Mouse (Mus musculus) gastrocnemius, adult 8-10 months (tissue): ENCODE data around the gene Ndufaf1. TPM values are rescaled to one million over a fixed set of nuclear protein-coding genes. Genes with fewer than 3 reads are reported as not detected.
A peak's percentile ranks its signal among the peaks of the same experiment; 100 is the strongest.
"Not testable (repeated sequence)": the region's sequence is repeated elsewhere in the genome, so short reads cannot be mapped to it uniquely, and the experiment has no call there.

Source experiments
- DNase-seq, 2 experiments: peaks; one replicate each; pipeline ENCODE4 v3.0.0; 2022; ENCODE audit warnings: low spot score in 2 of 2
- total RNA-seq, 4 experiments: library from RNA; stranded (reverse); gene quantifications; 2 replicates each; pipeline ENCODE4 v1.2.4; 2022

Gene Ndufaf1
- 10 to 100 TPM; 41.9 to 47.7 (median 45.5) TPM for total RNA-seq

DNA sequence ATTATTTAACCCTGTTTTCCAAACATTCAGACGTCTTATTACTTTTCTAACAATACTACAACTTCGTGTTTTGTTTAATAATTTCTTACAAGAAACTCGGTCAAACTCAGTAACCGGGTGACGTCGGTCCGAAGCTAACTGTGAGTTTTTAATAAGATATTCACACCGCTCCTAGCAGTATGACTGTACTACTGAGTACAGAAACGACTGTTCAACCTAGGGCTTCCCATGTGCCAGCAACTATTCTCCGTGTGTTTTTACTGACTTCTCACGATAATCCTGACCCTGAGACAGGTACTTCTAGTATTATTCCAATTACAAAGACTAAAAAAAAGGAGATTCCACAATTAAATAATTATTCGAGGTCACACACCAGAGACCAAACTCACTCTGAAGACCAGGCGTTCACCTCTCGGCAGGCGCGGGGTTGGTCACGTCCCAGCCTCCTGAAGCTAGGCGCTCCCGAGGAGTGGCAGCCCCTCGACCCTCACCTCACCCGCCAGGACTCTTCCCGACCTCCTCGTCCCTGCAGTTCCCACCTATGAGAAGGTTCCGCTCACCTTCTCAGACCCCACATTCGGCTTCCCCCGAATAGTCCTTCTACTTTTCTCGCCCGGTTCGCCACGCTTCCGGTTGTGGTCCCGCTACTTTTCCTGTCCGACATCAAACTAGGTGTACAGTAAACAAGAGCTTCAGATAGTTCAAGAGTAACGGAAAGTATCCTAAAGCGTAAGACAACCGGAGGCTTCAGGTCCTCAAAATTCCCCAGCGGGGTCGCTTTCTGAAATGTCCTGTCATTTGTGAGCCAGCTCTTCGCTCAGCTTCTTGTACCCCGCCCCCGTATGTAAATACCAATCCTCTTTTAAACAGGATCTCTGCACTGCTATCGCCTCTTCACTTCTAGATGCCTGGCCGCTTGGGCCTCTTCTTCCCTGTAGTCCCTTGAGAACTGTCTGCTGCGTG lies at the start of gene Ndufaf1:
TSS of gene Ndufaf1 (minus strand) at position 608 of the 963 bp plus-strand sequence.
- DNase-seq, result peak; percentile 59 to 64

DNA sequence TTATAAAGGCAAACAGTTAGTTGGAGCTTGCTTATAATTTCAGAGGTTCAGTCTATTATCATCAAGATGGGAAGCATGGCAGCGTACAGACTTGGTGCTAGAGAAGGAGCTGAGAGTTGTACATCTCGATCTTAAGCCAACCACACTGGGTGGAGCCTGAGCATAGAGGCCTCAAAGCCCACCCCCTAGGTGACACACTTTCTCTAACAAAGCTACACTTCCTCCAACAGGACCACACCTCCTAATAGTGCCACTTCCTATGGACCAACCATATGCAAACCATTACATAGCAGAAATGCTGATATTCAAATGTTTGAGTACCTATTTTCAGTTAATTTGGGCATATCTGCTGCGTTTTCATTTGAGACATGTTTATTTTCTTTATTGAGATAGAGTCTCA lies 47.4 kb upstream of the Ndufaf1 start:
- no peak for DNase-seq

DNA sequence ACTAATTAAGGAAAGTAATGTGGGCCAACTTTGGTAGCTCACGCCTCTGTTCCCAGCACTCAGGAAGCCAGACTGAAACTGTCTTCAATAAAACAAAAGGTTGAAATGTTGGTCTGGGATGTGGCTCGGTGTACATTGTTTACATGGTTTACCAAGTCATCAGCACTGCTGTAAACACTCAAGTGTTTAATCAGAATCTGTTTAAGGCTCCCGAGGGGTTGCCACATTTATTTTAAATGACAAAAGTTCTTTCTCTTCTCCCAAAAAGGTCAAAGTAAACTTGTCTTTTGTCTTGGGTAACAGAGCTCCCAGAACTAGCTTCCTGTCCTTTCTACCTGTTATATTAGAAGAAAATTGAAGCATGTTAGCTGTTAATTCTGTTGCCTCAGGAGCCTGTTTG lies 45.0 kb upstream of the Ndufaf1 start:
- no peak for DNase-seq

DNA sequence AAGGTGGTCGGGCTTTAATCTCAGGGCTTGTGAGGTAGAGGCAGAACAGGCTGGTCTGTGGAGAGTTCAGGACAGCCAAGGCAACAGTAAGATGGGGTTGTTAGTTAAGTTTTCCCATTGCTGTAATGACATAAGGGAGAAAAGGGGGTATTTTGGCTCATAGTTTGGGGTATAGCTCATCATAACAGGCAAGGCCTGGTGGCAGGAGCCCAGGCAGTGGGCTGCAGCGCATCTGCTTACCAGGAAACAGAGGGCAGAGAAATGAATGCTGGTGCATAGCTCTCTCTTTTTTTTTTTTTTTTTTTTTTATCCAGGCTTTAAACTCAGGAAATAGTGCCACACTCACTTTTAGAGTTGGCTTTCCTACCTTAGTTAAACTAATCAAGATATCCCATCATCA lies 40.5 kb upstream of the Ndufaf1 start:
- no peak for DNase-seq

DNA sequence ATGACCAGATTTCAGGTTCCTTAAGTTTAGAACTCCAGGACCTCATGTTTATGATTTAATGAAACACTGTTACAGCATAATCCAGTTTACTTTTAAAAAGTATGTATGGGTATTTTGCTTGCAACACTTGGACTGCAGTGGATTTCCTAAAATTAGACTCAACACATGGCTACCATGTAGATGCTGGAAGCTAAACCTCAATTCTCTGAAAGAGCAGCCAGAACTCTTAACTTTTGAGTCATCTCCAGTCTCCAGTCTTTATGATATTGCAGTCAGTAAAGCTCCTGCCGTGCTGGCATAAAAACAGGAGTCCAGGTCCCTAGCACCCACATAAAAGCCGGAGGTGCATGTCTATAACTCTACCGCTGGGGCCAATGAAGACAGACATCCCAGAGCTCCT lies 37.3 kb upstream of the Ndufaf1 start:
- no peak for DNase-seq

DNA sequence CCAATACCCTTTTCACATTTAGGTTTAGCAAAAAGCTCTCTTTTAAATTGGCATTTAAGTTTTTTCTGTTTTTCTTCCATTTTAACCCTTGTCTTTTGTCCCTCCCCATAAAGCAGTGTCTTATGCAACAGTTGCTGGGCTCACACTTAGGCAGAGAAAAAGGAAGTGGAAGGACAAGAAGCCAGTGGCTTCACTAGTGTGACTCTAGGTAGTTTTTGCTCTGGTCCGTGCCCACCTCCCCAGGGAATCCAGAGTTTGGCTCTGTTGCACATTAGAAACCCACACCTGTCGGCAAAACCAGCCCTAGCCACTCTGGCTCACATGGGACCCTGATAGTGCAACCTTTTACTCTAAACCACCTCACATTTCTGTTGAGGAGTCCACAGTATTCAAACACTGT lies 35.8 kb upstream of the Ndufaf1 start:
- DNase-seq, result no peak

DNA sequence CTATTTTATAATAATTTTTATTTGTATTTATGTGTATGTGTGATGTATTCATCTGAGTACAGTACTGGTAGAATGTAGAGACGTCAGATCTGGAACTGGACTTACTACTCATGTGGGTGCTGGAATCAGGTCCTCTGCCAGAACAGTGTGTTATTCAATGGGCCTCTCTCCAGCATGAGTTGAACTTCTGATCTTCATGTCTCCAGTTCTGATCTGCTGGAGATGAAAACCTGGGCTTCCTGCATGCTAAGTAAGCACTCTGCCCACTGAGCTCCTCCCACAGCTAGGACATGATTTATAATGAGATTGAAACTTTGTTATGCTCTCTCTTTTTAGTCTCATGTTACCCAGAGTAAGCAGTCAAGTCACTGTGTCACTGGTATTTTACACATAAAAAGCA lies 33.5 kb upstream of the Ndufaf1 start:
- DNase-seq, result no peak

DNA sequence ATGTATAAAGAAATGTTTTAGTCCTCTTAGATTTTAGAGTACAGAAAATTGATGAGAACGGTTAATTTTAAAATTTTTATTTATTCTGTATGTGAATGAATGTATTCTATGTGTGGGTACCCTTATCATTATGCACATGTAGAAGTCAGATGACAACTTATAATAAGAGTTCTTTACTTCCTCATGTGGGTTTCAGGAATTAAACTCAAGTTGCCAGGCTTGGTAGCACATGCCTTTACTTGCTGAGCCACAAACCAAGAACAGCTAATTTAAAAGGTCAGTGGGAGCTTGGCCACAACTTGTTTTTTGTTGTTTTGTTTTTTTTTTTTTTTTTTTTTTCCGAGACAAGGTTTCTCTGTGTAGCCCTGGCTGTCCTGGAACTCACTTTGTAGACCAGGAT lies 32.2 kb upstream of the Ndufaf1 start:
- no peak for DNase-seq

DNA sequence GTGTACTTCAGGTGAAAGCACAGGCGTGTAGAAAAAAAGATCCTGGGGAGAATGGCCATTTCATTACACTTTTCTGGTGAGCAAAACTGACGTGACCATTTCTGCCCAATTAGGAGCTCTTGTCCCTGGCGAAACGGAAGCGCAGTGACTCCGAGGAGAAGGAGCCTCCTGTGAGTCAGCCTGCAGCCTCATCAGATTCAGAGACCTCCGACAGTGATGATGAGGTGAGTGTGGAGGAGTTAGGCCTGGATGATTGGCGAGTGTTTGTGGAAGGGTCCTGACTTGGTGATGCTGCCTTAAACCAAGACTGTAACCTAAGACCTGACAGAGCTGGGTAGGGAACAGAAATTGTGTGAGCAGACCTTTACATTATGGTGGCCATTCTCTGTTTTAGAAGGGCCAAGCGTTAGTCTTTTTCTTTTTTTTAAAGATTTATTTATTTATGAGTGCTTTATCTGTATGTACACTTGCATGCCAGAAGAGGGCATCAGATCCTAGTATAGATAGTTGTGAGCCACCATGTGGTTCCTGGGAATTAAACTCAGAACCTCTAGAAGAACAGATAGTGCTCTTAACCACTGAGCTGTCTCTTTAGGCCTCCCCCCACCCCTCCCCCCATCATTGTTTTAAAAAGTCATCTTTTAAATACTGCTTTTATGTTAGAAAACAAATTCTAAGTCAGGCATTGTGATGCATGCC lies 29.5 kb upstream of the Ndufaf1 start:
- DNase-seq, result no peak

DNA sequence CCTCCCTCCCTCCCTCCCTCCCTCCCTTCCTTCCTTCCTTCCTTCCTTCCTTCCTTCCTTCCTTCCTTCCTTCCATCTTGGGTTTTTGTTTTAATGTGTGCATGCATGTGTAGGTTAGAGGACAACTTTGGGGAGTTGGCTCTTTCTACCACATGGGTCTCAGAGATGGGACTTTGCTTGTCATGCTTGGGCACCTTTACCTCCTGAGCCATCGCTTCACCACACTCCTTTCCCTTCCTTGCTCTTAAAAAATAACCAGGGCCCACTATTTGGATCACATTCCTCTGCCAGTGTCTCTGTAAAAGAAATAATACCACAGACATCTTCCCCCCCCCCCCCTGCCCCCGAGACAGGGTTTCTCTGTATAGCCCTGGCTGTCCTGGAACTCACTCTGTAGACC lies 21.1 kb upstream of the Ndufaf1 start:
- no peak for DNase-seq

DNA sequence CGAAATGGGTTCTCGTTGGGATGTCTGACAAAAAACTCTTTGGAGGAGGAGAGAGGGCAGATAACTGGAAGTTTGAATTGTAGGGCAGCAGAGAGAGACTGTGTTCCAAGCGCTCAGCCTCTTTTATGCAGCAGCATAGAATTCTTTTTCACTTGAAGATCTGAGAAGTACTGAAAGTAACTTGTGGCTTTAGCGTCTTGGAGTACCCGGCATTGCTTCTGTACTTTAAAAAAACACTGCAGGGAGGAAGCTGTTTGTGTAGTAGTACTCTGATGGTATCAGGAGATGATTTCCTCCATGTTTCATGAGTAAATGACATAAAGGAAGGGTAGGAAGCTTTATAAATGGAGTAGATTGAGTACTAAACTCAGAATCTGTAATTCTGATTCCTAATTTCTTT lies 13.2 kb upstream of the Ndufaf1 start:
- DNase-seq, result no peak

DNA sequence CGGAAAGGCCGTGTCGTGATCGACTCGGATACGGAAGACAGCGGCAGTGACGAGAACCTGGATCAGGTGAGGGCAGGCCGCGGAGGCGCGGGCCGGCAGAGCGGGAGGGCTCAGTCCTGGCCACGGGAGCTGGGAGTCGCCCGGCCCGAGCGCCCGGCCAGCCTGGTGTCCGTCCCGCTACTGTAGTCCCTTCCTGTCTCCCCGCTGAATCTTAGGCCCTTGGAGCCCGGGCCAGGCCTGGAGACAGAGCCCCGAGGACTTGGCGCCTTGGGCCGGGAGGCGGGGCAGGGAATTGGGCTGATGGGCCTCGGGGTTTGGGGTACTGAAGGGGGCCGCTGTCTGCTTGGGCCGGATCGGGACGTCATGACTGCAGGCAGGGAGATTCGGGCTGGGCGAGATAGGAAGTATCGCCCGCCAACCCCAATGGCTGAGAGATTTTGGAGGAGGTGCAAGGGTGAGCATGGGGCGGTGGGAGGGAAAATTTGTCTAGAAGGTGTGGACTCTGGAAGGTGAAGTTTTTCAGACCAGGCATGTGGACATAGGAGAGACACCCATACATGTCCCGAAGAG lies 12.7 kb upstream of the Ndufaf1 start:
- DNase-seq, result no peak

DNA sequence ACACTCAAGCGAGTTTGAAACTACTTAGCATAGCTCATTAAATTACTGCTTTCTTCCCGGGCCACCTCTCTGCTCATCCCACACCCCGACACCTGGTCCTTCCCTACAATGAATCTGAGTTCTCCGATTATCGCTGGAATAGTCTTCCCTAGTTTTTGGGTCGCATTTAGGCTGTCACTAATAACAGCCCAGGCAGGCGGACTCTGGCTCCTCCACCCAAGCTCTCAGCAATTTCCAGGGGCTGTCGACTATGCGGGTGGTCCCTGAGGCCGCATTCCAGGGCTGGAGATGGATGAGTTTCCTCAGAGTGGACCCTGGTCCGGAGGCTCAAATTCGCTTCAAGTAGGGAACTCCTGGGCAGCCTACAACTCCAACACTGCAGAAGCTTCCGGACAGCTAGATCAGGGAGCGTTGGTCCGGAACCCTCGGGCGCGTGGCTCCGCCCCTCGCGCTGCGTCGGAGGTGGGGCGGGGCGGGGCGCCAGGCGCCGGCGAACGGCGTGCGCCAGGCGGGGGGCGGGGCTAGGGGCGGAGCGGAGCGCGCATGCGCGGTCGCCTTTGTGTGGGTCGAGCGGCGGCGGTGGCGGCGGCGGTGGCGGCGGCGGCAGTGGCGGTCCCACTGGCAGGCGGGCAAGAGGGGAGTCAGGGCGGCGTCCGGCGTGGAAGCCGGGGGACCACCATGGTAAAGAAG lies 12.0 kb upstream of the Ndufaf1 start, which contains the start of gene Rtf1:
TSS of gene Rtf1 (plus strand) at position 544 of the 690 bp plus-strand sequence.
- DNase-seq, result peak; percentile 88 to 90

DNA sequence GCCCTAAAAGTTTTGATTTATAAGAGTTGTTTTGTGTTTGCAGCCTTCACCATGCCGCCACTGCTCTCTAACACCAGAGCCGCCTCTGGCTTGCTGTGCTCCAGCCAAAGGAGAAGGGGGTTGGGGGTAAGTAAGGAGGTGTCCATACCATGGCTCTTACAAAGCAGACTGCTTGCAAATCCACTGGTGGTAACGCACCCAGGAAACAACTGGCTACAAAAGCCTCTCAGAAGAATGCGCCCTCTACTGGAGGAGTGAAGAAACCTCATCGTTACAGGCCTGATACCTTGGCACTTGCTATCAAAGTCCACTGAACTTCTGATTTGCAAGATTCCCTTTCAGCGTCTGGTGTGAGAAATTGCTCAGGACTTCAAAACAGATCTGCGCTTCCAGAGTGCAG lies 6.4 kb upstream of the Ndufaf1 start:
- no peak for DNase-seq

DNA sequence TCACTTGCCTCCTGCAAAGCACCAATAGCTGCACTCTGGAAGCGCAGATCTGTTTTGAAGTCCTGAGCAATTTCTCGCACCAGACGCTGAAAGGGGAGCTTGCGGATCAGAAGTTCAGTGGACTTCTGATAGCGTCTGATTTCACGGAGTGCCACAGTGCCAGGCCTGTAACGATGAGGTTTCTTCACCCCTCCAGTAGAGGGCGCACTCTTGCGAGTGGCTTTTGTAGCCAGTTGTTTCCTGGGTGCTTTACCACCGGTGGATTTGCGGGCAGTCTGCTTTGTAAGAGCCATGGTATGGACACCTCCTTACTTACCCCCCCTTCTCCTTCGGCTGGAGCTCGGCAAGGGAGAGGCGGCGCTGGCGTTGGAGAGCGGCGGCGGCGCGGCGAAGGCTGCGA lies 3.1 kb upstream of the Ndufaf1 start:
- not testable (repeated sequence) for DNase-seq

DNA sequence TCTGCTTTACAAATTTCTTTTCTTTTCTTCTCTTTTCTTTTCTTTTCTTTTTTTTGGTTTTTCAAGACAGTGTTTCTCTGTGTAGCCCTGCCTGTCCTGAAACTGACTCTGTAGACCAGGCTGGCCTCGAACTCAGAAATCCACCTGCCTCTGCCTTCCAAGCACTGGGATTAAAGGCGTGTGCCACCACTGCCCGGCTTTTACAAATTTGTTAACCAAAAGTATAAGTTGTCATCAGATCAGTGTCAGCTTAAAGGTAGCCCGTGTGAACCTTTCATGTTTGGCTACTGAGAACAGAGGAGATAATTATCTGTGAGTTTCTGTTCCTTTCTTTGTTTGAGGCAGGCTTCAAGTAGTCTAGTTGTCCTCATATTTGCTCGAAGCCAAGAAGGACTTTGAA lies 18.4 kb downstream of the Ndufaf1 start:
- no peak for DNase-seq

DNA sequence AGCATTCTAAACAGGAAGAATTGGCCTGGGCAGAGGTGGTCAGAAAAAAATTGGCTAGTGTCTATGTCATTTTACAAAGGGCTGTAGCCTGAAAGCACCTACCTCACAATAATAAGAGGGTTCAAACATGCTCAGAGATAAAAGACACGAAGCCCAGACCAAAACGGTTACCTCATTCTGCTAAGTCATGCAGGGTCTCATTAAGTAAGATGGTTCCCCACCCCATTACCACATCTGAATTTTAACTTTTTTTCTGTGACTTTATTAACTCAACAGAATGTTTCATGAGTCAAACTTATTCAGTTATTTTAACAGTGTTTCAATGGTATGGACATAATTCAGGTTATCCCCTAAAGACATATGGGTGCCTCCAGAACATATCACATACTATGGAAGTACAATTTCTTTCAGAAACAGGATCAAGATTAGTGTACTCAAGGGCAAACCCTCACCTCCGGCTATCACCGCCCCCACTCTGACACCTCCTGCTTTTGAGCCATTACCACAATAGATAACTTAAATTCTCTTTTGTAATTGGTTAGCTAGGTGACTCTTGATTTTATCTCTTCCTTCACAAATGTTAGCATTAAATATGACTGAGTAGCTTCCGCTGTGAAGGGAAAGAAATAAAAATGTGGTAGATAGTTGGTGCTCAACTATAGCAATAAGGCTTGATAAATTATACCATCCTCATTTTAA lies 21.3 kb downstream of the Ndufaf1 start:
- no peak for DNase-seq

DNA sequence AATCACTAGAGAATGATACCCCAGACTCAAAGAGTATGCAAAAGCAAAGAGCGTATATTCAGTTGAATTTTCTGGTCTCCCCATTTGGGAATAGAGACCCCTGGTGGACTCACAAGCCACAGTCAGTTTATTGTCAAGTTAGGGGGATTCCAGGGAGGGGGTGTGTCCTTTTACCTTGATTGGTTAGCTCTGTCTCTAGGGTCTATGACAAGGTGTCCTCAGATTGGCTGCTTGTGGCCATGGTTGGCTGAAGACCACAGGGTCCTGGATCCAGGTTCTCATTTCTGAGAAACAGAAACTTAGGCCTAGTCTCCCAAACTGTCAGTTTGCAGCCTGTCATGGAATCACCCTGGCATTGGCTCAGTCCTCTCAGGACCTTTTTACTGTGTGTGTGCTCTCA lies 25.8 kb downstream of the Ndufaf1 start:
- no peak for DNase-seq

DNA sequence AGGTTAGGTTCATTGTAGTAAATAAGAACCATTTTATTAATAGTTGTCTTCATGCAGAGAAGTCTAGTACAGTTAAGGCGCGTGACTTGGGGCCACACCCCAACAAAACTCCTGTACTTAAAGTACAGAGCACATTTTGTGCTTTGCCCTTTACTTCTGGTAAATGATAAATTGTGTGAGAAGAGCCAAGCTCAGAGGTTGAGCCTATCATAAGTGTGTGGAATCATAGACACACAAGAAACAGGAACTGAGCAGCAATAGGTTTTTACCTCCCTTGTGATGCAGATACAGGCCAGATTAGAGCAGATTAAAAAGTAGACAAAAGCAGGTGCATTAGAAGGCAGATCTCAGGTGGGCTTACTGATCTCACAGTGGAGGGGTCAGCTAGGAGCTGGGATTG lies 41.3 kb downstream of the Ndufaf1 start:
- DNase-seq, result no peak

DNA sequence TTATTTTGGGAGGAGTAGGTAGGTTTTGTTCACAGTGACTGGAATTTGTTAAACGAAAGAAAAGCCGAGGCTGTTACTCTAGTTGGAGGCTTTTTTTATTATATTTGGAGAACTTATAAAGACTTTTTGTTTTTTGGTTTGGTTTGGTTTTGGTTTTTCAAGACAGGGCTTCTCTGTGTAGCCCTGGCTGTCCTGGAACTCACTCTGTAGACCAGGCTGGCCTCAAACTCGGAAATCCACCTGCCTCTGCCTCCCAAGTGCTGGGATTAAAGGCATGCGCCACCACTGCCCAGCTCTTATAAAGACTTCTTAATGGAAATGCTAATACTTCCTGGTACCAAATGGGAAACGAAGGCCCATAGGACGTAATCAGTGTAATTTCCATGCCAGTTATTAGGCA lies 43.6 kb downstream of the Ndufaf1 start:
- DNase-seq, result not testable (repeated sequence)
